Mouse (Mus musculus) neural tube, embryonic 11.5 days (tissue): Measurements from ENCODE around the gene Ilf2. TPM values are rescaled to one million over a fixed set of nuclear protein-coding genes. Genes with fewer than 3 reads are reported as not detected.

Source experiments
- ATAC-seq: fragments of 200-750 bp; cut with Nextera tagmentation; 2 replicates; pipeline ENCODE4 v1.8.0; 2017; ENCODE audit warnings: moderate number of reproducible peaks, mild to moderate bottlenecking, moderate TSS enrichment, moderate library complexity; ENCODE audit not compliant: insufficient read depth, low FRiP score, low TSS enrichment
- DNase-seq: peaks from one replicate; pipeline ENCODE4 v3.0.0-alpha.2; 2015; ENCODE audit warnings: low spot score
- H3K27ac ChIP-seq: fragments of 300-500 bp; sonication (generic); 2 replicates; pipeline ENCODE4 v1.5.1; 2014; ENCODE audit warnings: low read depth, mild to moderate bottlenecking, low read length
- H3K27me3 ChIP-seq: fragments of 300-500 bp; sonication (generic); 2 replicates; pipeline ENCODE4 v1.6.1; 2014; ENCODE audit warnings: mild to moderate bottlenecking, low read length, mixed read lengths; ENCODE audit not compliant: control insufficient read depth, insufficient read depth
- H3K36me3 ChIP-seq: fragments of 300-500 bp; sonication (generic); 2 replicates; pipeline ENCODE4 v1.6.1; 2014; ENCODE audit warnings: mild to moderate bottlenecking, low read length, moderate library complexity, mixed read lengths; ENCODE audit not compliant: control insufficient read depth, insufficient read depth
- H3K4me1 ChIP-seq: fragments of 300-500 bp; sonication (generic); 2 replicates; pipeline ENCODE4 v1.6.1; 2014; ENCODE audit warnings: low read length, mixed read lengths; ENCODE audit not compliant: control insufficient read depth, insufficient read depth
- H3K4me2 ChIP-seq: fragments of 300-500 bp; sonication (generic); 2 replicates; pipeline ENCODE4 v1.6.1; 2014; ENCODE audit warnings: low read depth, mild to moderate bottlenecking, moderate library complexity
- H3K4me3 ChIP-seq: fragments of 300-500 bp; sonication (generic); 2 replicates; pipeline ENCODE4 v1.5.1; 2014; ENCODE audit warnings: low read depth, low read length
- H3K9ac ChIP-seq: fragments of 300-500 bp; sonication (generic); 2 replicates; pipeline ENCODE4 v1.6.1; 2014; ENCODE audit warnings: mild to moderate bottlenecking, low read length
- H3K9me3 ChIP-seq: fragments of 300-500 bp; sonication (generic); 2 replicates; pipeline ENCODE4 v1.6.1; 2016; ENCODE audit warnings: low read length; ENCODE audit not compliant: control insufficient read depth
- WGBS: fragments of 180-500 bp; shearing (Covaris S2); extraction: QIAGEN DNeasy Blood & Tissue Kit; methylation state at CpG from one replicate; pipeline ENCODE4 v1.1.7; 2014; 5-methylcytosine and 5-hydroxymethylcytosine counted together
- polyA plus RNA-seq: library from polyadenylated mRNA; unstranded; fragments of >200 nt; fragmentation: Nextera tagmentation; extraction: Ambion mirVana; gene quantifications from 2 replicates; pipeline ENCODE4 v1.2.1, GENCODE M21; 2014

Gene Ilf2
- polyA plus RNA-seq, 1 experiment from 2014 or later = 333 TPM

DNA sequence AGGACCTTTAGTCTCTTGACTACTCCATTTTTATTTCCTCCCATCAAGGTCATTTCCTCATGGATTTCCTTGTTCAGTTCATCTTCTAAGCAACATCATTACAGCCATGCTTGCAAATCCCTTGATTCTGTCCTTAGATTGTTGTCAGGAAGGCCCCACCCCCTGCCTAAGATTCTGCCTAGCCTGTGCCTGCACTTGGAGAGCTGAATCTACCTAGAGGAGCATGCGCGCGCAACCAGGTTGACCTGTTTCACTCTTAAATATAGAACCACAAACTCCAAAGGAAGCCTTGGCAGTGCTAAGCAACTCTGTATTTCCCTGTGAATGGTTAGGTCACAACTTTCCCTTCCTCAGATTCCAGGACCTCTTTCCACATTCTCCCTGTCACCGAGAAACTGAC lies 41.8 kb downstream of the Ilf2 start:
- H3K27me3 ChIP-seq = no peaks in the 10 kb centered on the region
- no peak for ATAC-seq
- 88% methylated on average over 4 of the region's 4 CpGs for WGBS

DNA sequence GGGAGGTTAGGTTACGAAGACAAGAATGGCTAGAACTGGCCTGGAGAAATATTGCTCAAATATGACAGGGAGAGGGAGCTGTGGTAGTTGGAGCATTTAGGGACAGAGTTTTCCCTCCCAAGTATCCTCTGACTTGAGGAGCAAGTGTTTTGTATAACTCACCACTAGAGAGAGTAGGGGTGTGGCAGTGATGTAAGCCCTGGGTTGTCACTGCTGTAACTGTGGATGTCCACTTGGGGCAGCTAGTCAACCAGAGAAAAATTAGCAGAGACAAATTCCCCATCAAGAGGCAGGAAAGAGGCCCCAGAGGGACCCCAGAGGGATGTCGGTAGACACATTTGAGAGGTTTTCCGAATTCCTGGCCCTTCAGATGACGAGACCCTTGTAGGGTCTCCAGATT lies 49.5 kb downstream of the Ilf2 start:
- DNase-seq = no peak
- no peaks in the 10 kb centered on the region for H3K27me3 ChIP-seq
- WGBS = 48% methylated on average over 4 of the region's 4 CpGs
- no peak overlapping the region for H3K4me2 ChIP-seq
- H3K27ac ChIP-seq = no peak overlapping the region
- no peak for ATAC-seq
- H3K4me3 ChIP-seq = no peak overlapping the region
- H3K9ac ChIP-seq = no peak overlapping the region
- H3K36me3 ChIP-seq = no peaks in the 10 kb centered on the region
- H3K9me3 ChIP-seq = no peaks in the 10 kb centered on the region
- no peaks in the 10 kb centered on the region for H3K4me1 ChIP-seq

More for the DNA sequence above, 41.8 kb downstream of the Ilf2 start:
- Histone ChIP-seq H3K9ac (no peak overlapping the region), H3K4me1 (peaks cover 2% of the 10 kb centered on the region; the same call in 1 of the 2 replicates), H3K4me3 (no peak overlapping the region), H3K9me3 (no peaks in the 10 kb centered on the region), H3K36me3 (no peaks in the 10 kb centered on the region), H3K27ac (no peak overlapping the region), H3K4me2 (no peak overlapping the region)
- DNase-seq = no peak

DNA sequence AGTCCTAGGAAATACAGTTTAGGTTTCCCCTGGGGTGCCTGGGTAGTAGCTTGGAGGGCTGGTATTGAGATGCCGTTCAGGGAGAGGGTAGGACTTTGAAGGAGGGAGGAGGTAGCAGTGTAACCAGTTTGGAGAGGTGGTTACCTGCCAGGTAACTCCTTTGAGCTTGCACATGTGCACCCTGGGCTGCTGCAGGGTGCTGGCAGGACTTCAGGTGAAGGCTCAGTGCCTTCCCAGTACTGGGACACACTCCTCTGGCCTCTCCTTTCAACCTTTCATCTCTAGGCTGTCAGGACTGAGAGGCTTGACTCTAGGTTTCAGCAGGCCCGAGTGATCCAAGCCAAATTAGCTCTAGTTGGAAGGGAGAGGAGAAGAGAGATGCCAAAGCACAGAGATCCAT lies 50.1 kb downstream of the Ilf2 start:
- DNase-seq = no peak
- H3K4me3 ChIP-seq = no peak overlapping the region
- 70% methylated on average over 2 of the region's 2 CpGs for WGBS
- H3K4me1 ChIP-seq = no peaks in the 10 kb centered on the region
- H3K27me3 ChIP-seq = no peaks in the 10 kb centered on the region
- no peak for ATAC-seq
- H3K27ac ChIP-seq = no peak overlapping the region
- no peak overlapping the region for H3K9ac ChIP-seq
- no peaks in the 10 kb centered on the region for H3K9me3 ChIP-seq
- no peak overlapping the region for H3K4me2 ChIP-seq
- no peaks in the 10 kb centered on the region for H3K36me3 ChIP-seq

DNA sequence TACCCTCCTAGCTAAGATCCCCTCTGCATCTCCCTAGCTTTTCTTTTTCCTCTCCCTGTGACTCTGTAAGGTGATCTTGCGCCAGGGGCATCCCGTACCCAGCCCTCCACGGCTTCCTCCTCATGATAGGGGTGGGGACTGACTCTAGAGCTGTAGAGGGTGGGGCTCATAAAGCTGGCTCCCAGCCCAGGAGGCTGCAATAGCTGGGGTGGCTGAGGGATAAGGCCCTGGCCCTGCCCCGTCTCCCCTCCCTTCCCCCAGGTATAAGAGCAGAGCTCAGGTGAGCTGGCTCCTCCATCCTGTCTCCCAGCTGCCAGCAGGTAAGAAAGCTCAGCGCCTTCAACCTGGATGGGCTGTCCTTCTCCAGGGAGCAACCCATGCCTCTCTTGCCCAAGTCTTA lies 50.7 kb downstream of the Ilf2 start, which contains the start of gene S100a14:
Gene S100a14, plus strand, starts transcription at position 277 of the 400 bp plus-strand sequence.
- no peaks in the 10 kb centered on the region for H3K9me3 ChIP-seq
- ATAC-seq = no peak
- no peak within 1 kb of the TSS for H3K9ac ChIP-seq
- H3K27me3 ChIP-seq = no peaks in the 10 kb centered on the region
- H3K4me3 ChIP-seq = no peak within 1 kb of the TSS
- no peaks in the 10 kb centered on the region for H3K36me3 ChIP-seq
- no peak for DNase-seq
- WGBS = 69% methylated on average over 5 of the region's 5 CpGs
- no peak within 1 kb of the TSS for H3K27ac ChIP-seq
- H3K4me2 ChIP-seq = no peak within 1 kb of the TSS
- H3K4me1 ChIP-seq = no peaks in the 10 kb centered on the region

DNA sequence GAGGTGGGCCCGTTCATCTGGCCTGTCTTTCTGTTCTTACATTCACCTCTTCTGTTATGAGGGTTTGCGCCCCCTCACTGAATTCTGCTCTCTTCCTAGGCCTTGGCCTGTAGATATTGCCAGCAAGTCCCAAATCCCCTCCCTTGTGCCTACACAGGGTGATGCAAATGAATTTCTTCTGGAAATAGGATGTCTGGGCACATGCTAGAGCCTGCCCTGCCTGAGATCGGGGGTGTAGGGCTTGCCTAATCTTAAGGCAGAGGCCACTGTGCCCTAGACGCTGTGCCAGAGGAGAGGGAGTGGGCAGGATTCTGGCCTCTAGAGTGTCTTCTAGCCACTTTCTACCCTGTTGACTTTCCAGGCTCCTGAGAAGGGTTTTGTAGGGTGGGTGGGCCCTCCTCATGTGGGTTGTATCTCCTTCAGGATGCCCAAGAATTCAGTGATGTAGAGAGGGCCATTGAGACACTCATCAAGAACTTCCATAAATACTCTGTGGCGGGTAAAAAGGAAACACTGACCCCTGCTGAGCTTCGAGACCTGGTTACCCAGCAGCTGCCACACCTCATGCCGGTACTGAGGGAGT lies 51.5 kb downstream of the Ilf2 start:
- DNase-seq (no peak), ATAC-seq (no peak)
- H3K9ac ChIP-seq = no peak overlapping the region
- H3K27me3 ChIP-seq = no peaks in the 10 kb centered on the region
- WGBS = 90% methylated on average over 7 of the region's 7 CpGs
- H3K36me3 ChIP-seq = no peaks in the 10 kb centered on the region
- no peak overlapping the region for H3K27ac ChIP-seq
- H3K4me3 ChIP-seq = no peak overlapping the region
- no peaks in the 10 kb centered on the region for H3K4me1 ChIP-seq
- no peaks in the 10 kb centered on the region for H3K9me3 ChIP-seq
- H3K4me2 ChIP-seq = no peak overlapping the region

DNA sequence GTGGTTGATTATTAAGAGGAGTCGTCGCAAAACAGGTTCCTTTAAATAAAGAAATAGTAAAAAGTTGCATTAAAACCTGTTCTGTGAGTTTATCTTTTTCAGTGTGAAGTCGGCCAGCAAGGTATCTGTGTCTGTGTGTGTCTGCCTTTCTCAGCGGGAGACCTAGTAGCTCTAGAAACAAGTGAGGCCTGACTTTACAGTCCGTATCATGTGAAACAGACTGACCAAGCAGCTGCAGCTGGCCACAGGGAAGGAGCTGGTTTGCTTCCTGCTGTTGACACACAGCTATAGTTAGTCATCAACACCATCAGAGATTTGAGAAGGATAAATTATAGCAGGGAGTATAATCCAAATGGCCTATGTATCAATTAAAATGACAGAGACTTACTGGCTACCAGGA lies 55.8 kb downstream of the Ilf2 start:
- no peak overlapping the region for H3K4me2 ChIP-seq
- no peak for DNase-seq
- no peak overlapping the region for H3K27ac ChIP-seq
- no peaks in the 10 kb centered on the region for H3K4me1 ChIP-seq
- WGBS = 76% methylated on average over 5 of the region's 5 CpGs
- no peaks in the 10 kb centered on the region for H3K9me3 ChIP-seq
- H3K36me3 ChIP-seq = no peaks in the 10 kb centered on the region
- H3K4me3 ChIP-seq = no peak overlapping the region
- no peaks in the 10 kb centered on the region for H3K27me3 ChIP-seq
- no peak for ATAC-seq
- no peak overlapping the region for H3K9ac ChIP-seq

DNA sequence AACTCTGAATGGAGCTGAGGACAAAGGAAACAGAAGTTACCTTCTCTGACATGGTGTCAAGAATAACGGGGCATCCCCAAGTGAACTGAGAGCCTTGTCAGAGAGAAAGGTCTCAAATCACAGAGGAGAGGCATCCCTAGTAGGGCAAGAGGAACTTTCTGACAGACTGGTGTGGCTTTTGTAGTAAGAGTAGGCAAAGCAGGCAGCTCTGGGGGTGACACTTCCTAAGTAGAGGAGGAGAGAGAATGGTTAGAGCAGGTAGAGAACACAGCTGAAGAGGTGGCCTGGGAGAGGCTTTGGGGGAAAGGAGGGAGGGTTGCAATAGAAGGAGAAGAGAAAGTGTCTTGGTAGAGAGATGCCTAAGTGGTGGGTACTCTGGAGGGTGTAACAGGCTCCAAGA lies 59.5 kb downstream of the Ilf2 start:
- H3K9me3 ChIP-seq = no peaks in the 10 kb centered on the region
- no peak overlapping the region for H3K27ac ChIP-seq
- H3K4me3 ChIP-seq = no peak overlapping the region
- no peak overlapping the region for H3K4me2 ChIP-seq
- no peaks in the 10 kb centered on the region for H3K36me3 ChIP-seq
- no peaks in the 10 kb centered on the region for H3K4me1 ChIP-seq
- no peak for ATAC-seq
- no peak overlapping the region for H3K9ac ChIP-seq
- no peaks in the 10 kb centered on the region for H3K27me3 ChIP-seq
- DNase-seq = no peak
- 82% methylated on average over 1 of the region's 1 CpGs for WGBS

DNA sequence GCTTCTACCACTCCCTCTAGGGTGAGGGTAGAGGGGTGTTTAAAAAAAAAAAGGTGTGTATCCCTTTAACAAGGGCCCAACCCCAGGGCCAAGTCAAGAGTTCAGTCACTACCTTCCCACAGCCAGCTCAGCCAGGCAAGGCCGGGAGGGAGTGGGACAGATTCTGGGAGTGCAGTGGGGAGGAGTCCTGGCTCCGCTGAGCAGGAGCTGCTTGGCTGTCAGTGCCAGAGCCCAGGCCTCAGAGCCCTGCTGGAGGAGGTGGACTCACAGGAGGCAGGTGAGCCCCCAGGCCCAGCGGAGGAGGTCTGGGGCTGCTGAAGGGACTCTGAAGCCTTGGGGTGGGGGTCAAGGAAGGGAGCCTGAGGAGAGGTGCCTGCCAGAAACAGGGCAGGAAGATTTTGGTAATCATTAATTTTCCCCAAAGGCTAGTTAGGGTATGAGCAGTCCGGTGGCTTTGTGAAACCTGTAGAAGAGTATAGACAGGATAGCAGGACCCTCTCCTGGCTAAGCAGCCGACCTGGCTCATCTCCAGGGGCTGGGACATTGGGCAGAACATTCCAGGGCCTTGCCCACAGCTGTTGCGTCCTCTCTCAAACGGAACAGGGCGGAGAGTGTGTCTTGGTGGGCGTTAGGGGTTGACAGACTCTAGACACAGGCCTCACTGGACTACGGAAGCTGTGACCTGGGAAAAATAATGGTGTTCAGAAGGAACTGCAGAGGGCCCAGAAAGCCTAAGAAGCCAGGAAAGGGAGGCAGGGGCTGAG lies 61.4 kb downstream of the Ilf2 start, which contains the start of gene S100a16:
Gene S100a16, plus strand, starts transcription at position 114 of the 764 bp plus-strand sequence.
- DNase-seq = no peak
- WGBS = 41% methylated on average over 10 of the region's 10 CpGs

DNA sequence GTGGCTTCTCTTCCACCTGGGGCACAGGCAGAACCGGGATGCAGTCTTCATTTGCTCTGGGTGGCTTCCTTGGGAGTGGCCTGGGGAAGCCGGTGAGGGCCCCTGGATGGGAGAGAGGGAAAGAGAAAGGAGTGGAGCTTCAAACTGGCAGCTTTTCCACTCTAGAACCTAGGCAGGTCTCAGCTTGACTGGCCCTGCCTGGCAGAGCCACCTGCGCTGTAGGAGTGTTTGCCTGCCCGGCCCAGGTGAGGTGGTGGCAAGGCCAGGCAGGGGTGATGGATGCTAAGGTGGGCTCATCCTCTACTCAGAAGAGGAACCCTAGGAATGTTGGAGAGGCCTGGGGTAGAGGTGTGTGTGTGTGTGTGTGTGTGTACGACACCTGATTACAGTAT lies 62.0 kb downstream of the Ilf2 start:
- no peaks in the 10 kb centered on the region for H3K36me3 ChIP-seq
- H3K4me2 ChIP-seq = no peak overlapping the region
- no peak overlapping the region for H3K9ac ChIP-seq
- no peak overlapping the region for H3K27ac ChIP-seq
- 82% methylated on average over 5 of the region's 5 CpGs for WGBS
- H3K9me3 ChIP-seq = no peaks in the 10 kb centered on the region
- peaks cover 3% of the 10 kb centered on the region; the same call in 1 of the 2 replicates for H3K4me1 ChIP-seq
- no peaks in the 10 kb centered on the region for H3K27me3 ChIP-seq
- ATAC-seq (no peak), DNase-seq (no peak)
- H3K4me3 ChIP-seq = no peak overlapping the region

More for the DNA sequence above, 61.4 kb downstream of the Ilf2 start, which contains the start of gene S100a16:
- Histone ChIP-seq H3K36me3 (no peaks in the 10 kb centered on the region), H3K4me1 (peaks cover 3% of the 10 kb centered on the region; the same call in 1 of the 2 replicates), H3K27ac (no peak within 1 kb of the TSS), H3K27me3 (no peaks in the 10 kb centered on the region), H3K9ac (no peak within 1 kb of the TSS), H3K4me2 (no peak within 1 kb of the TSS), H3K4me3 (no peak within 1 kb of the TSS), H3K9me3 (no peaks in the 10 kb centered on the region)
- no peak for ATAC-seq
